Mouse (Mus musculus): ENCODE data around the gene Phf12.
"Not testable (repeated sequence)": the region's sequence is repeated elsewhere in the genome, so short reads cannot be mapped to it uniquely, and the experiment has no call there.

The Phf12 gene

GRCm38 (mm10) chr11:78031947-78032808 lies 49.6 kb downstream of the Phf12 start, which contains the start of gene Dhrs13:
TSS of gene Dhrs13 (plus strand) at chr11:78032280.
- DNase-seq (ENCODE audit: low spot score in 2 of 2): peak; percentile 91 to 92

- no peak for DNase-seq (ENCODE audit: low spot score in 2 of 2)
These were observed 50.2 kb downstream of the Phf12 start for GRCm38 (mm10) chr11:78032809-78033195.

DNA sequence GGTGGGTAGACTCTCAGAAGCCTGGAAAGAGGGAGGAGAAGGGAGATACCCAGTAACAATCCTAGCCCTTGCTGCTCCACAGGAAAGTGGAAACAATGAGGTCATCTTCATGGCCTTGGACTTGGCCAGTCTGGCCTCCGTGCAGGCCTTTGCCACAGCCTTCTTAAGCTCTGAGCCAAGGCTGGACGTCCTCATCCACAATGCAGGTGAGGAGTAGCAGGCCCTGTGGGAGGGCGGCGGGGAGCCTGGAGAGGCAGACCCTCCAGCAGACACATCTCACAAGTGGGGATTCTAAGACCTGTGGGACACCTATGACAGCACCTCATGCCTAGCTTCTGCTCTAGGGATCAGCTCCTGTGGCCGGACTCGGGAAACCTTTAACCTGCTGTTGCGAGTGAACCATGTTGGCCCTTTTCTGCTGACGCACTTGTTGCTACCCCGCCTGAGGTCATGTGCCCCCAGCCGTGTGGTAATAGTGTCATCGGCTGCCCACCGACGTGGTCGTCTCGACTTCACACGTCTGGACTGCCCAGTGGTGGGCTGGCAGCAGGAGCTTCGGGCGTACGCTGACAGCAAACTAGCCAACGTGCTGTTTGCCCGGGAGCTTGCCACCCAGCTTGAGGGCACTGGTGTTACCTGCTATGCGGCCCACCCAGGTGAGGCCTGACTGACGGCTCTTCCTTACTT lies 51.5 kb downstream of the Phf12 start:
- DNase-seq (ENCODE audit: low spot score in 2 of 2): no peak

GRCm38 (mm10) chr11:78036791-78037190 lies 54.2 kb downstream of the Phf12 start:
- DNase-seq (ENCODE audit: low spot score in 2 of 2): no peak

DNA sequence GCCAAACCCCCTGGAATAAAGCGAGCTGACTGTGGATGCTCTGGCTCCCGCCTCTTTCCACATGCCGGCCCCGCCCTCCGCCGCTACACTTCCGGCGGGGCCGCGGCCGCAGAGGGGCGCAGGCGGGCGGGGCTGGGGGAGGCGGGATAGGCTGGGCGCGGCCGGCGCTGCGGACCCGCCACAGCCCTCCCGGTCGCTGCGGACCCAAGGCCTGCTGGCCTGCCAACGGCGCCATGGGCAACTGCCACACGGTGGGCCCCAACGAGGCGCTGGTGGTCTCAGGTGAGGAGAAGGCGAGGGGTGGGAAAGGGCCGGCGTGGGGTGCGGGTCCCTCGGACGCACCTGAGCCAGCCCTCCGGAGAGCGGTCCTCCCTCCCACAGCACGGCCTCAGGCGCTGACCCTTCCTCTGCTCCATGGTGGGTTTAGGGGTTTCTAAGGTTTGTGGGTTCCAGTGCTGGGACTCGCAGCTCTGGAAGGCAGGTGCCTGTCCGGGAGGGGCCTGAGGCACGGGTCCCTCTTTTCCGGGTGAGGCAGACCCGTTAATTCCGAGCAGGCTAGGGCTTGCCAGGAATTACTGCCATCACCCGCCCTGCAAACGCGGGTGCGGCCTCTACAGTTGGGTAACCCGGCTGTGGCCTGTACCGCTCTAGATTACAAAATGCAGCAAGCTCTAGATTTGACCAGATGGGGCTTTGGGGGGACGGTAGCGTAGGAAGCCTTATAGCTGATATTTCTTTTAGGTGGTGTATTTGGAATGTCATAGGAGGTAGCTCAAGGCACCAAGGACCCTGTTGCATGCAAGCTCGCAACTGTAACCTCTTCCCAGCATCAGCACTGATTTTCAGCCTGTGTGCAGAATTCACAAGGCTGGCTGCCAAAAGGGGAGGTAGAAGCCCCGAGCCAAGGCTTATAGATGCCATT lies 55.5 kb downstream of the Phf12 start, which contains the start of gene Flot2:
Flot2 (plus strand) TSS at position 101 of the 922 bp plus-strand sequence.
- peak; percentile 52 to 55 for DNase-seq (ENCODE audit: low spot score in 2 of 2)

- DNase-seq (ENCODE audit: low spot score in 2 of 2): no peak
These were observed 58.3 kb downstream of the Phf12 start for GRCm38 (mm10) chr11:78040878-78041277.

DNA sequence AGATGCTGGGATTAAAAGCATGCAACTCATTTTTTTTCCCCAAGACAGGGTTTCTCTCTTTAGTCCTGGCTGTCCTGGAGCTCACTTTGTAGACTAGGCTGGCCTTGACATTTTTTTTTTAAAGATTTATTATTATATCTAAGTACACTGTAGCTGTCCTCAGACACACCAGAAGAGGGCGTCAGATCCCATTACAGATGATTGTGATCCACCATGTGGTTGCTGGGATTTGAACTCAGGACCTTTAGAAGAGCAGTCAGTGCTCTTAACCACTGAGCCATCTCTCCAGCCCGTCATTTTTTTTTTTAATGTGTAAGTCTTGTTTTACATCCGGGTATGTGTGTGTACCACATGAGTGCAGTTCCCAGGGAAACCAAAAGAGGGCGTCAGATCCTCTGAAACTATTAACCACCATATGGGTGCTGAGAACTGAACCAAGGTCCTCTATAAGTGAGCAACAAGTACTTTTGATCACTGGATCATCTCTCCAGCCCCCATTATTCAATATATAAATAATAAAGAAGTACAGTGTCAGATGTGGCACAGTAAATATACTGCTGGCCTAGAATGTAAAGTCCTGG lies 59.8 kb downstream of the Phf12 start:
- not testable (repeated sequence) for DNase-seq (ENCODE audit: low spot score in 2 of 2)

DNA sequence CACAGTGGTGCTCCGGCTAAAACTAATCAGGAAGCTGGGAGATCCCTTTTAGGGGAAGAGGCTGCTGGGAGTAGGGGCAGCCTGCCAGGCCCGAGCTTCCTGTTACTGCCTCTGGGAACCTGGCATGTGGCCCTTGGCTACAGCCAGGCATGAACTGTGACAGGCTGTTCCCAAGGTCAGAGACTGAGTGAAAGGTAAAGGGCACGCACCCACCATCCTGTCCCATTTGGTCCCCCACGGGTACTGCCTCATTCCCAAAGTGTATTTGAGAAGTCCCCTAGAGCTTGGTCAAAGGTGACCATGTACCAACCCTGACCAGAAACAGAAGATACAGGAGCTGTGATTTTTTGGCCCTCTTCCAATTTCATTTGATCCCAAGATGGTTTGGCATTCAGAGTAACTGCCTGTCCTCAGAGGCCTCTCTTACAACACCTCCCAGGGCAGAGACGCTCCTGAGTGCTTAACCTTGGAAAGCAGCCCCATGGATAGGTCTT lies 62.3 kb downstream of the Phf12 start:
- peak; percentile 88 to 90 for DNase-seq (ENCODE audit: low spot score in 2 of 2)

DNA sequence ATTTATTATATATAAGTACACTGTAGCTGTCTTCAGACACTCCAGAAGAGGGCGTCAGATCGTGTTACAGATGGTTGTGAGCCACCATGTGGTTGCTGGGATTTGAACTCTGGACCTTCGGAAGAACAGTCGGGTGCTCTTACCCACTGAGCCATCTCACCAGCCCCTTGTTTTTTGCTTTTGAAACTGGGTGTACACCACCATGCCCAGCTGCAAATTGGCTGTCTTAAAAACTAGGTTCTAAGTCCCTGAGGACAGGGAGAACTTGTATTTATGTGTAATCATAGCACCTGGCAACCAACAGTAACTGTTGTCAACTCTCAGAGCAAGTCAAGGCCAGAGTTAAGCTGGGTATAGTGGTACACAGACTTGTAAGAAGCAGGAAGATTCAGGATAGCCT lies 66.1 kb downstream of the Phf12 start:
- DNase-seq (ENCODE audit: low spot score in 2 of 2): not testable (repeated sequence)

DNA sequence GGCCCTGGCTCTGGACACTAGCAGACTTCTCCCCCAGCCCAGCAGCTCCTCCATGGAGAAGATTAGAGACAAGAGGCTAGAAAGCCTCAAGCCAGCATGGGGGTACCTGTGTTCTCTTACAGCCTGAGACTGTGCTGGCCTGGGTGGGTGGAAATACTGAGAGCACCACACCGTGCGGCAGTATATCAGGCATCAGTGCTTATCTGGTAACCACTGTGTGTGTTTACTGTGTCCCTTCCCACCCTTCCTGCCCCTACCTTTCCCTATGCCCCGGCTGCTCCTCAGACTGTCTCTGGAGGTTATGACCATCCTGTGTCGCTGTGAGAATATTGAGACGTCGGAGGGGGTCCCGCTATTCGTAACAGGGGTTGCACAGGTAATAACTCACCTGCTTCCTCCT lies 70.5 kb downstream of the Phf12 start:
- no peak for DNase-seq (ENCODE audit: low spot score in 2 of 2)

- no peak for DNase-seq (ENCODE audit: low spot score in 2 of 2)
These were observed 74.4 kb downstream of the Phf12 start for GRCm38 (mm10) chr11:78056946-78057345.

- DNase-seq (ENCODE audit: low spot score in 2 of 2): peak; percentile 61 to 73
These were observed 77.5 kb downstream of the Phf12 start for GRCm38 (mm10) chr11:78059833-78060757.

- no peak for DNase-seq (ENCODE audit: low spot score in 2 of 2)
These were observed 80.0 kb downstream of the Phf12 start for GRCm38 (mm10) chr11:78062563-78062962.

DNA sequence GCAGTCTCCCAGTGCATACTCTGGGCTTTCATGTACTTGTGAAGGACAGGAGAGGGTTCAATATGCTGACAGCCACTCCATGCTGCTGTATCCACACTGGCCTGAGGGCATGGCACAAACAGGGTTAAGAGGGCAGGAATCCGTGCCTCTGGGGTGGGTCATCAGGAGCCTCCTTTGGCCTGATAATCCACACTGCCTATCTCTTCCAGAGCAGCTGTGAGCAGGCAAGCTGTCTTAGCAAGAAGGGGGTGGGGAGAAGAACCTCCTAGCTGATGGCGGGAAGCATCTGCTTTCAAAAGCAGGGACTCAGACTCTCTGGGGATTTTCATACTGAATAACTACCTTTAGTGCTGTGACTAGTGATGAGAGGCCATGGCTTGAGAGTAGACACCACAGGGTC lies 83.4 kb downstream of the Phf12 start:
- no peak for DNase-seq (ENCODE audit: low spot score in 2 of 2)

DNA sequence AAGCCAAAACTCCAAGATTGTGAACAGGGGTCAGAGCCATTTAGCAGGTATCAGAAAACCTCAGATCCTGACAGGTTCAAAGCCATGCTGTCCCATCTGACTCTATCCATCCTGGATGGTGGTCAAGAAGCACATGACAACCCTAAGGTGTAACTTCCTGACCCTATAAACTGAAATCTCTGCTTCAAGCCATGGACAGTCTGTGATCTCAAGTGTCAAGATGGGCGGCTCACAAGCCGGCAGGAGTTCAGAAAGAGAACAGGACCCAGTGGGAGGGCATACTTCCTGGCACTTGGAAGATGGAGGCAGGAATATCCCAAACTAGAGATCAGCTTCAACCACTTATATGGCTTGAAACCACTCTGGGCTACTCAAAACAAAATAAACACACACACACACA lies 84.1 kb downstream of the Phf12 start:
- no peak for DNase-seq (ENCODE audit: low spot score in 2 of 2)

GRCm38 (mm10) chr11:78067566-78067965 lies 85.0 kb downstream of the Phf12 start:
- DNase-seq (ENCODE audit: low spot score in 2 of 2): no peak

DNA sequence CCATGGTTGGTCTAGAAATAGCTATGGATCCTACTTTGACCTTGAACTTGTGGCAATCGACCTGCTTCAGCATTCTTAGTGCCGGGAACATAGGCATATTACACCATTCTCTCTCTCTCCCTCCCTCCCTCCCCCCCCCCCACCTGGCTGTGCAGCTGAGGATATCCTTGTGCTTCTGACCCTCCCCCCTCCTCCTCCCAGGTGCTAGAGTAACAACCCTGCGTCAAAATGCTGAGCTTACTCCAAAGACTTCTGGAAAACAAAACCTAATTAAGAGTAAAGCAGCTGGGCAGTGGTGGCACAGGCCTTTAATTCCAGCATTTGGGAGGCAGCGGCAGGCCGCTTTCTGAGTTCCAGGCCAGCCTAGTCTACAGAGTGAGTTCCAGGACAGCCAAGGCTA lies 86.6 kb downstream of the Phf12 start:
- DNase-seq (ENCODE audit: low spot score in 2 of 2): no peak

GRCm38 (mm10) chr11:78069646-78070045 lies 87.1 kb downstream of the Phf12 start:
- DNase-seq (ENCODE audit: low spot score in 2 of 2): no peak

DNA sequence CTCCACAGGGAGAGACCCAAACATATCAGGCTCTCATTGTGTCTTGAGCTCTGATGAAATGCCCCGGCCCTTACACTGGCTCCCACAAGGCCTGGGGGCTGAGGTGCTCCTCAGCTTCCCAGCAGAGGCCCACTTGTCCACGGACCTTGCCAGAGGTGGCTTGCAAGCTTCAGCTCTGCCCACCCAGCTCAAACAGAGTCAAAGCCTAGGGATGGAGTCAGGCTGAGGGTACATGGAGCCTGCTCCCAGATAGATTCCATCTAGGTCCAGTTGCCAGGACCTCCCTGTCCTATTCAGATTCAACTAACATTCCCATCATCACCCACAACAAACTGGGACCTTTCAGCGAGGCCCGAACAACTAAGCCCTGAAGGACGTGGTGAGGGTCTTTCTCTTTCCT lies 89.4 kb downstream of the Phf12 start:
- no peak for DNase-seq (ENCODE audit: low spot score in 2 of 2)

DNA sequence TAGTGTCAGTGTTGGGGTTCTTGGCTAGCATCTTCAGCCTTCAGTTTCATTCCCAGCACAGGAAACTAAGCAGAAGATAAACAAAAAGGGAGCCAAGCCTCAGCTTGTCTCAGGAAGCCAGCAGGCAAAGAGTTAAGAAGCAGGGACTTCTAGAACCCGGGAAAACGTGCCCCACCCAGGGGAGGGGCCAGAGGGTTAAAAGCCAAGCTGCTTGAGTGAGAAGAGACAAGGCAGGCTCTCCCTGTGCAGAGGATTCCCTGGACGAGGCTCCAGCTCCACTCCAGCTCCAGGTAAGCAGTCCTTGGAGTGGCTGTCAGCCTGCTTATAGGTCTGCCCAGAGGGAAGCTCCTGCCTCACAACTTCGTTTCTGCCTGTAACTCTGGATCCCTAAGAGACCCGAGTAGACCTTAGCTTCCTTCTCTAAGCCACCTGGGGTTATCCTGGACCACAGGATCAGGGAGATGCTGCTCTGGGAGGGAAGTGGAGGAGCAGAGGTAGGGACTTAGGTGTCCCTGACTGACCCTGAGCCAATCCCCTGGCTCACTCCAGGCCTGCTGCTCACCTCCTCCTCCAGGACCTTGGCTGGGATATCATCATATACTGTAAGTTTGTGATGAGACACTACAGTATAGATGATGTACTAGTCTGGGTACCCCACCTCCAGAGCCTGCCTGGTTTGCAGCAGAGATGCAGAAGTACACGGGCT lies 90.0 kb downstream of the Phf12 start:
- DNase-seq (ENCODE audit: low spot score in 2 of 2): no peak
